Mouse (Mus musculus): ENCODE results near the gene Prpf6. TPM values are rescaled to one million over a fixed set of nuclear protein-coding genes. Genes with fewer than 3 reads are reported as not detected.

The Prpf6 gene
- polyA plus RNA-seq, 1 experiment from 2014 or later: 46.3 TPM

GRCm38 (mm10) chr2:181677755-181678098 lies 86.1 kb downstream of the Prpf6 start:
- 44% methylated on average over 3 of the region's 3 CpGs for WGBS
- H3K27me3 ChIP-seq (ENCODE audit: insufficient read depth, low read length): peaks cover 5% of the 10 kb centered on the region

GRCm38 (mm10) chr2:181678780-181679179 lies 87.1 kb downstream of the Prpf6 start:
- DNase-seq (ENCODE audit: low spot score) (peak; percentile 96), ATAC-seq (replicated peaks; ENCODE audit: low FRiP score, low read depth) (peak; percentile 70)
- Histone ChIP-seq H3K4me2 (ENCODE audit: low read length) (no peak overlapping the region), H3K27me3 (ENCODE audit: insufficient read depth, low read length) (no peaks in the 10 kb centered on the region), H3K36me3 (ENCODE audit: insufficient read depth, low read length) (no peaks in the 10 kb centered on the region), H3K9me3 (replicated peaks; ENCODE audit: low read length) (no peaks in the 10 kb centered on the region), H3K9ac (ENCODE audit: low read depth, low read length) (no peak overlapping the region), H3K27ac (no peak overlapping the region), H3K4me1 (replicated peaks; ENCODE audit: insufficient read depth, low read length) (peaks cover 17% of the 10 kb centered on the region; the same call in 1 of the 2 replicates), H3K4me3 (replicated peaks; ENCODE audit: low read depth, low read length) (no peak overlapping the region)
- 50% methylated on average over 1 of the region's 1 CpGs for WGBS
- TF ChIP-seq CTCF (IDR thresholded peaks at IDR 0.05; ENCODE audit: low read depth): peak; percentile 100

More at GRCm38 (mm10) chr2:181677755-181678098, 86.1 kb downstream of the Prpf6 start:
- Histone ChIP-seq H3K4me3 (replicated peaks; ENCODE audit: low read depth, low read length) (no peak overlapping the region), H3K9ac (ENCODE audit: low read depth, low read length) (no peak overlapping the region), H3K4me2 (ENCODE audit: low read length) (no peak overlapping the region), H3K9me3 (replicated peaks; ENCODE audit: low read length) (no peaks in the 10 kb centered on the region), H3K27ac (peak overlapping the region; percentile 26; the same call in 1 of the 2 replicates), H3K4me1 (replicated peaks; ENCODE audit: insufficient read depth, low read length) (peaks cover 17% of the 10 kb centered on the region; the same call in 1 of the 2 replicates), H3K36me3 (ENCODE audit: insufficient read depth, low read length) (no peaks in the 10 kb centered on the region)
- no peak for DNase-seq (ENCODE audit: low spot score)
- TF ChIP-seq CTCF (IDR thresholded peaks at IDR 0.05; ENCODE audit: low read depth): no peak
- no peak for ATAC-seq (replicated peaks; ENCODE audit: low FRiP score, low read depth)

- peak within 1 kb of the TSS; percentile 83 for H3K9ac ChIP-seq (ENCODE audit: low read depth, low read length)
- H3K9me3 ChIP-seq (replicated peaks; ENCODE audit: low read length): no peaks in the 10 kb centered on the region
- H3K27ac ChIP-seq: peak within 1 kb of the TSS; percentile 50
- H3K27me3 ChIP-seq (ENCODE audit: insufficient read depth, low read length): no peaks in the 10 kb centered on the region
- under 1% methylated on average over 50 of the region's 69 CpGs for WGBS
- peaks cover 14% of the 10 kb centered on the region; the same call in 1 of the 2 replicates for H3K4me1 ChIP-seq (replicated peaks; ENCODE audit: insufficient read depth, low read length)
- ATAC-seq (replicated peaks; ENCODE audit: low FRiP score, low read depth): peak; percentile 60
- DNase-seq (ENCODE audit: low spot score): peak; percentile 81
- TF ChIP-seq CTCF (IDR thresholded peaks at IDR 0.05; ENCODE audit: low read depth): peak; percentile 31
- H3K4me3 ChIP-seq (replicated peaks; ENCODE audit: low read depth, low read length): peak within 1 kb of the TSS; percentile 71
- H3K4me2 ChIP-seq (ENCODE audit: low read length): peak within 1 kb of the TSS; percentile 94
- H3K36me3 ChIP-seq (ENCODE audit: insufficient read depth, low read length): 0 out of 2 replicates have a peak, but pooled peaks cover 1% of the 10 kb centered on the region
Measured at GRCm38 (mm10) chr2:181679951-181680715, 88.5 kb downstream of the Prpf6 start, which contains the start of gene Tcea2. Gene Tcea2 (plus strand): TSS chr2:181680310.

- Histone ChIP-seq H3K9ac (ENCODE audit: low read depth, low read length) (peak overlapping the region; percentile 83), H3K27me3 (ENCODE audit: insufficient read depth, low read length) (no peaks in the 10 kb centered on the region), H3K9me3 (replicated peaks; ENCODE audit: low read length) (no peaks in the 10 kb centered on the region), H3K27ac (peak overlapping the region; percentile 50; the same call in 1 of the 2 replicates), H3K4me2 (ENCODE audit: low read length) (peak overlapping the region; percentile 94), H3K36me3 (ENCODE audit: insufficient read depth, low read length) (0 out of 2 replicates have a peak, but pooled peaks cover 5% of the 10 kb centered on the region), H3K4me1 (replicated peaks; ENCODE audit: insufficient read depth, low read length) (peaks cover 10% of the 10 kb centered on the region; the same call in 1 of the 2 replicates), H3K4me3 (replicated peaks; ENCODE audit: low read depth, low read length) (peak overlapping the region; percentile 71)
- DNase-seq (ENCODE audit: low spot score): peak; percentile 15
- ATAC-seq (replicated peaks; ENCODE audit: low FRiP score, low read depth): peak; percentile 26; the same call in 1 of the 2 replicates
- 15% methylated on average over 7 of the region's 7 CpGs for WGBS
- TF ChIP-seq CTCF (IDR thresholded peaks at IDR 0.05; ENCODE audit: low read depth): no peak
Measured at GRCm38 (mm10) chr2:181680716-181681117, 89.0 kb downstream of the Prpf6 start.

GRCm38 (mm10) chr2:181681978-181682377 lies 90.3 kb downstream of the Prpf6 start:
- Histone ChIP-seq H3K36me3 (ENCODE audit: insufficient read depth, low read length) (0 out of 2 replicates have a peak, but pooled peaks cover 5% of the 10 kb centered on the region), H3K4me2 (ENCODE audit: low read length) (no peak overlapping the region), H3K27ac (no peak overlapping the region), H3K4me1 (replicated peaks; ENCODE audit: insufficient read depth, low read length) (peaks cover 6% of the 10 kb centered on the region; the same call in 1 of the 2 replicates), H3K9ac (ENCODE audit: low read depth, low read length) (no peak overlapping the region), H3K4me3 (replicated peaks; ENCODE audit: low read depth, low read length) (no peak overlapping the region), H3K27me3 (ENCODE audit: insufficient read depth, low read length) (no peaks in the 10 kb centered on the region), H3K9me3 (replicated peaks; ENCODE audit: low read length) (no peaks in the 10 kb centered on the region)
- WGBS: 91% methylated on average over 1 of the region's 1 CpGs
- no peak for ATAC-seq (replicated peaks; ENCODE audit: low FRiP score, low read depth)
- no peak for DNase-seq (ENCODE audit: low spot score)
- no peak for TF ChIP-seq CTCF (IDR thresholded peaks at IDR 0.05; ENCODE audit: low read depth)

GRCm38 (mm10) chr2:181683381-181683780 lies 91.7 kb downstream of the Prpf6 start:
- peaks cover 11% of the 10 kb centered on the region; the same call in 1 of the 2 replicates for H3K36me3 ChIP-seq (ENCODE audit: insufficient read depth, low read length)
- peaks cover 6% of the 10 kb centered on the region; the same call in 1 of the 2 replicates for H3K4me1 ChIP-seq (replicated peaks; ENCODE audit: insufficient read depth, low read length)
- no peak overlapping the region for H3K4me2 ChIP-seq (ENCODE audit: low read length)
- WGBS: 59% methylated on average over 4 of the region's 4 CpGs
- no peak overlapping the region for H3K27ac ChIP-seq
- H3K4me3 ChIP-seq (replicated peaks; ENCODE audit: low read depth, low read length): no peak overlapping the region
- H3K9me3 ChIP-seq (replicated peaks; ENCODE audit: low read length): no peaks in the 10 kb centered on the region
- ATAC-seq (replicated peaks; ENCODE audit: low FRiP score, low read depth): no peak
- no peak for TF ChIP-seq CTCF (IDR thresholded peaks at IDR 0.05; ENCODE audit: low read depth)
- no peaks in the 10 kb centered on the region for H3K27me3 ChIP-seq (ENCODE audit: insufficient read depth, low read length)
- no peak overlapping the region for H3K9ac ChIP-seq (ENCODE audit: low read depth, low read length)
- no peak for DNase-seq (ENCODE audit: low spot score)

All from kidney, postnatal 0 days (tissue).